Mouse (Mus musculus) gastrocnemius, adult 8-10 months (tissue): ENCODE data around the gene St6galnac6. TPM values are rescaled to one million over a fixed set of nuclear protein-coding genes. Genes with fewer than 3 reads are reported as not detected.

Source experiments
- DNase-seq, 2 experiments: peaks; one replicate each; pipeline ENCODE4 v3.0.0; 2022; ENCODE audit warnings: low spot score in 2 of 2
- total RNA-seq, 4 experiments: library from RNA; stranded (reverse); gene quantifications; 2 replicates each; pipeline ENCODE4 v1.2.4; 2022

Gene St6galnac6
- total RNA-seq, 4 experiments from 2014 or later, result 48.6 to 61.3 (median 54.9) TPM

- no peak for DNase-seq
Measured at GRCm38 (mm10) chr2:32585149-32585714, 14.3 kb upstream of the St6galnac6 start.

- peak; percentile 85 to 89 for DNase-seq
Measured at GRCm38 (mm10) chr2:32586871-32587351, 12.6 kb upstream of the St6galnac6 start, which contains the start of gene St6galnac4. St6galnac4 (plus strand) TSS chr2:32587095.

DNA sequence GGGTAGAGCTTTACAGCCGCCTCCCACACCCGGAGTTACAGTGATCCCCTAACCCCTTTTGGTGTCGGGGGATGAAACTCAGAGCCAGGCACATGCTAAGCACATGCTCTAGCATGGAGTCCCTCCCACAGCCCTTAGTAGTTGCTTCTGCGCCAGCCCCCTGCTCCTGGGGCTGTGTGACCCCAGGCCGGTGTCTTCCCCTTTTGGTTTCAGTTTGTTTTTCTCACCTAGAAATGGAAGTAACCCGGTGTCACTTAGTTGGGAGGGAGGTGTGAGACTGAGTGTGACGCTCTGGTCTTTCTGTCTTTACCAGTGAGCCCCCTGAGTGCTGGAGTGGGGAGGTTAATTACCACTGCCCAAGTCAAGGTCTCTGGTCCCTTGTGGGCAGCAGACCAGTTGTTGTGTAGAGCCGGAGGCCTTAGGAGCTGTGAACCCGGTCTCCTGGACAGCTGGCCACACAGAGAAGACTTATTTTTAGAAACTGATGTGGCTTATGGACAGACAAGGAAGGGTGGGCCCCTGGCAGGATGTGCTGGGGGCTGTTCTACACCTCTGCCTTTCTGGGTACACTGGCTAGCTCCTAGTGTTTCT lies 11.7 kb upstream of the St6galnac6 start:
- DNase-seq, result peak in 1 of 2 experiments; percentile 50

DNA sequence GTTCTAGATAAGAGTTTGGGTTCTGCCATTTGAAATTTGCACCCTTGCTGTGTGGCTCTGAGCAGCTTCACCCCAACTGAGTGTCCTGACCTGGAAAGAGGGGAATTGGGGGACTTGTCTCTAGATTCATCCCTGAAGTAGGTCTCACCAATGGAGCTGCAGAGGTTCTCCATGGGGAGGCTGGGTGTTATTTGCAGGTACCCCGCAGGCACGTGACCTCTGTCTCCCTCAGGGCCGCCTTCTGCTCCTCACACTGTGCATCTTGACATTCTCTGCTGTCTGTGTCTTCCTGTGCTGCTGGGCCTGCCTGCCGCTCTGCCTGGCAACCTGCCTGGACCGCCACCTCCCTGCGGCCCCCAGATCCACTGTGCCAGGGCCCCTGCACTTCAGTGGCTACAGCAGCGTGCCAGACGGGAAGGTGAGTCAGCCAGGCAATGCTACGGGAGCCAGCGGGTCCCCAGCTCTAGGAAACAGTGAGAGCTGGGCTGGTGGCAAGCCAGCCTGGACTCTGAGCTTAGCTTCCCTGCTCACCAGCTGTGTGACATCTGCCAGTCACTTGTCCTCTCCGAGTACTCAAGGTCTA lies 10.2 kb upstream of the St6galnac6 start:
- no peak for DNase-seq

DNA sequence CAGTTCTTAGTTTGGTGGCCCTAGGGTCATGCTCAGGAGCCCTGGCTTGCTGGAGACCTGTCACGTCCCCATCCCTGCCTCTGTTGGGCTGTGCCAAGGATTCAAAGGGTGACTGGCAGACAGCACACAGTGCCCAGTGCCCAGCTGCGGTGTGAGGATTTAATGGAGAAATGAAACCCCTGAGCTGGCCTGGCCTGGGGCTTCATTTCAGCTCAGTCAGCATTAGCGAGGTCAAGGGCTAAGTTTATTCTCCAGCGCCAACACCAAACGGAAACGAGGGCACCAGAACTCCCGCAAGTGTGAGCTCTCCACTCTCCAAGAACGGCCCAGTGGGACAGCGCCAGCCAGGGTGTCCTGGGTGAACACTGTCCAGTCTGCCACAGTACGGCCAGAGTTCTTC lies 9.3 kb upstream of the St6galnac6 start:
- peak; percentile 58 to 71 for DNase-seq

- DNase-seq, result no peak
Measured at GRCm38 (mm10) chr2:32591249-32591648, 8.3 kb upstream of the St6galnac6 start.

DNA sequence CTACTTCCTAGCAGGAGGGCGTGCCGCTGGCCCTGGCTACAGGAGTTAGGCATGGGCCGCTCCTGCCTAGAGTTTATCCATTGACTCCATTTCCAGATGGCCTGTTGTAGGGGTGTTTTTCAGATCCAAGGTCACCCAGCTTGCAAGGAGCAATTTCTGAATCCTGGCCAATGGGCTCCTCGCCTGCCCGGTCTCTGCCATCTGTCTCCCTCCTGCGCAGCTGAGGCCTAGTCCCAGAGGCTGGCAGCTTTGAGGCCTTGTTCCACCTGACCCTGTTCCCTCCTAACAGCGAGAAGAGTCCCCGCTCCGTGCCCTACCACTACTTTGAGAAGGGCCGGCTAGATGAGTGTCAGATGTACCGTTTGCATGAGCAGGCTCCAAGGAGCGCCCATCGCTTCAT lies 2.8 kb upstream of the St6galnac6 start:
- no peak for DNase-seq

DNA sequence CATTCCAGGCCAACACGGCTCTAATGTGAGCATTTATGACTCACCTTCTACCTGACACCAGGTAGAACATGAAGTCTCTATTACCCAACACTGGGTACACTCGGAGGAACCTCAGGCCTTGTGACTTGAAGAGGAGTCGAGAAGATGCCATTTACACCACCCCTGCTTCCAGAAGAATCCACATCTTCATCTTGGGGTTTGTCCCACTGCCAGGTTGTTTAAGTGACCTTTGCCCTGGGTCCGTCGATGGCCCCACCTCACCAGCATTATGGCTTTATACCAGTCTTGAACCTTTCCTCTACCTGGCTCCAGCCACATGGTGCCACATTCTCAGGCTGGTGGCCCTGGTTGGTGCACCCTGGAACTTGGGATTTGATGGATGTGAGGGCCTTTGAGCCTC lies 2.3 kb upstream of the St6galnac6 start:
- DNase-seq, result no peak

- DNase-seq, result no peak
Measured at GRCm38 (mm10) chr2:32597699-32598098, 1.8 kb upstream of the St6galnac6 start.

GRCm38 (mm10) chr2:32598506-32598905 lies 1.0 kb upstream of the St6galnac6 start:
- no peak for DNase-seq

- DNase-seq, result no peak
Measured at GRCm38 (mm10) chr2:32601417-32602065, 2.0 kb downstream of the St6galnac6 start.

GRCm38 (mm10) chr2:32602600-32603054 lies 3.1 kb downstream of the St6galnac6 start:
- DNase-seq, result peak; percentile 81 to 84

DNA sequence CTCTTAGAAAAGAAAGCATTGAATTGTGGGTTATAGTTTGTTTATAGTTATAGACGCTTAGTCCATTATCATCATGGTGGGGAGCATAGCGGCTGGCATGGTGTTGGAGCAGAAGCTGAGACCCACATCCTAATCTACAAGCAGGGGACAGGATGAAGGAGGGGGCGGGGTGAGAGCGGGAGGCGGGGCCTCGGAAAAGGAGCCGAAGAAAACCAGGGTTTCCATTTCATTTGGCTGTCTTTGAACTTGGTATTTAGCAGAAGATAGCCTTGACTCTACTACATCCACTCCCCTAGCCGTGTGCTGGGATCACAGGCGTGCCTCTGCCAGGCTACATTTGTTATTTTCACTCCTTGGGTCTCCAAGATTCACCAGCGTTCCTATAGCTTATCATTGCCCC lies 5.1 kb downstream of the St6galnac6 start:
- DNase-seq, result no peak

DNA sequence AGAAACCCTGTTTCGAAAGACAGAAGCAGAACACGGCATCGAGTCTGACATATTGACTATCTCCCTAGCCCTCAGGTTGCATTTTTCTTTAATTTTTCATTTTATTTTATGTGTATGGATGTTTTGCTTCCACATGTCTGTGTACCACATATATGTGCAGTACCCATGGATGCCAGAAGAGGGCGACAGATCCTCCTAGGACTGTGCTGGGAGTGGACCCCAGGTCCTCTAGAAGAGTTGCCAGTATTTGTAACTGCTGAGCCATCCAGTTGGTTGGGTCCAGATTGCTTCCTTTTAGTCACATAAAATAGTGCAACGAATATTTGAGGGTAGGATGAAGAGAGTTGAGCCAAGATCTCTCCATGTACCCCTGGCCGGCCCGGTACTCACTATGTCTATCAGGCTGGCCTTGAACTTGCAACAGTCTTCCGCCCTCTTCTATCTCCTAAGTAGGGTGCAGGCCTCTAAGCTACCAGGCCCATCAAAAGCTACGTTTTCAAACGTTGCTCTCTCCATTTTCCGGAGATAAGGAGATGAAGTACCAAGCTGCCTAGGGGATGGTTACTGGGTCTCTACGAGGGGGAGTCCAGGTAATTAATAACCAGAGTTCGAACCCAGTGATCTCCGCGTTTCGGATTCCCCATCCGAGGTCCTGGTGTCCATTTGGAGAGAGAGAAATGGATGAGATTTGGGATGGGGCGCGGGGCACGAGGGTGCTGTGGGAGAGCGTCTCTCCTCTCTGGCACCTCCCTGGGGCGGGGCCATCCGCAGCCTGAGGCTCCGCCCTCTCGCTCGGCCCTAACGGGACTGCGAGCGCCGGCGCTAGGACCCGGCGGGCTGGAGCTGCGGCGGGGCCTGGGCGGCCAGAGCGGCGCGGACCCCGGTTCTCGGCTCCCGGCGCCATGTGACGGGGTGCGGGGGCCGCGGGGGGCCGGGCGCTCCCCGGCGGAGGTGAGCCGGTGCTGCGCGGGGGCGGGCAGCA lies 6.9 kb downstream of the St6galnac6 start:
- peak; percentile 85 to 89 for DNase-seq

DNA sequence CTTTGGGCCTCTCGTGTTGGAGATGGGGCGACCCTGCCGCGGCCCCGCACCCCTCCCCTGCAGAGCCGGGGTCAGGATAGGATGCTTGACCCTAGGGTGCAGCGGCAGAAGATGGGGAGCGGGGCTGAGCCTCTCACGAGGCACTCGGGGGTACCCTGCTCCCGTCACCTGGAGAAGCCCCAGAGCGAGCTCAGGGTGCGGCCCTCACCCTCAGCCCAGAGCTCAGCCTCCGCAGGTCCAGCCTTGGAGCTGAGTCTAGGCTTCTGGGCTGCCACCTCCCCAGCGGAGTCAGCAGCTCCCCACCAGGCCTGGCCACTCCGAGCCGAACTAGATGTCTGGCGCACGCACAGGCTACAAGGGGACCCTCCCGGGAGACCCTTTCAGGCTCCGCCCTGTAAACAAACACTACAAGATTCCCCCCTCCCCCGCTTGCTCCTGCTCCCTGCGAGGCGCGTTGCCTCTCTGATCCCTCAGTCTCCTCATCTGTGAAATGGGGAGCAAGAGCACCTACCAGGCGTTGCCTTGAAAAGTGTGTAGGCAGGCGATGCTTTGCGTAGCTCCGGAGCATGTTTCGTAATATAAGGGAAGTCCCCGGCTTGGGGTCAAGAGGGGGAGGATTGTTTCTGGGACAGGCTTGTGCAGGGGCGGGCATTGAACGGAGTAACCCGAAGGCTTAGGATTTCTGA lies 7.9 kb downstream of the St6galnac6 start:
- DNase-seq, result peak in 1 of 2 experiments; percentile 56

- peak; percentile 84 to 87 for DNase-seq
Measured at GRCm38 (mm10) chr2:32608141-32608777, 8.8 kb downstream of the St6galnac6 start.

DNA sequence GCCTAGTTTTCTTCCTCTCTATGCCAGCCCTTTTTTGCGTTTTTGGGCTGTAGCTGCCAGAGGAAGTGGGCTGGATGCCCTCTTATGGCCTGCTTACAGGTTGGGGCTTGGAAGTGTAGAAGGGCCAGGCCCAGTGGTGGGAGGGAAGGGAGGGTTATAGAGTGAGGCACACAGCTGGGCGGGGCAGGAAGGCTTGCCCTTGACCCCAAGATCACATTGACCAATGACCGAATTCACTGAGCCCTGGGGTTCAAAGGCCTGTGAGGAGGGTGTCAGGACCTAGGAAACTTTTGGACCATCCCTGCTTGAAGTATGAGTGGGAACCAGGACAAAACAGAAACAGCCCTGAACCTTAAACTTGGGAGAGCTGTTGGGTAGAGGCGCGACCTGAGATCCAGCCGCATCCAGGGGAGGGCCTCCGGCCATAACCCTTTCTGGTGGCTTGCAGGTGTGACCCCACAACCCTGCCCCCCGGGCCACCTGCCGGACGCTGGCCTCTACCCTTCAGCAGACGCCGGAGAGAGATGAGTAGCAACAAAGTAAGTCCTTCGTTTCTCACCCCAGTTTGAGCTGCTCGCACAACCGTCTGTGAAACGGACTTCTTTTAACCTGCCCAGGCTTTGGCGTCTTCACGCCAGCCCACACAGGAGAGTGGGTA lies 9.4 kb downstream of the St6galnac6 start:
- DNase-seq, result no peak

- DNase-seq, result peak in 1 of 2 experiments; percentile 58
Measured at GRCm38 (mm10) chr2:32610610-32611229, 11.2 kb downstream of the St6galnac6 start.

GRCm38 (mm10) chr2:32612274-32612673 lies 12.8 kb downstream of the St6galnac6 start:
- no peak for DNase-seq
